Comparison of ENCODE assay signal across 10 mouse cellular contexts in genomic region chr16:35379344-35379743, GRCm38 (mm10). TPM values are rescaled to one million over a fixed set of nuclear protein-coding genes. Genes with fewer than 3 reads are reported as not detected.
A peak's percentile ranks its signal among the peaks of the same experiment; 100 is the strongest.
DNase-seq lines count a peak whose midpoint lies in the region; TF ChIP-seq lines count a peak whose summit lies in the region.
"Had no signal": no experiment of that assay in that cellular context is flagged by ENCODE, and none has a peak within 500 bp of the region (broad histone marks: within the 10 kb centered on the region; RNA-seq: fewer than 3 reads in every experiment).

No protein-coding gene starts in this region.

- DNase-seq in 3T3-L1 (ENCODE audit: low read depth, low spot score) (peak; percentile 47), 416B (ENCODE audit: low read depth) (peak; percentile 83)
- DNase-seq in adrenal gland, postnatal 25 days, result peak; percentile 71
- DNase-seq in large intestine, adult 2 months (ENCODE audit: low read depth, low spot score), result peak; percentile 24
- DNase-seq in left cerebral cortex, adult 2 months (ENCODE audit: extremely low spot score in 1 of 2, low spot score in 2 of 2), result no peak
- no peak for DNase-seq in hindbrain, embryonic 10.5 days (ENCODE audit: low spot score)
- no peak for DNase-seq in heart, postnatal 10 days
- DNase-seq: layer of hippocampus, adult 9-11 months had no signal

- no peaks in the 10 kb centered on the region for H3K9me3 ChIP-seq in hindbrain, embryonic 10.5 days
- H3K9me3 ChIP-seq: limb, embryonic 12.5 days; neural tube, embryonic 13.5 days had no signal

- H3K4me1 ChIP-seq in hindbrain, embryonic 10.5 days (replicated peaks), result no peaks in the 10 kb centered on the region
- H3K4me1 ChIP-seq: limb, embryonic 12.5 days; neural tube, embryonic 13.5 days had no signal

- WGBS in large intestine, adult 2 months, result 47% methylated on average over 3 of the region's 3 CpGs
- 87% methylated on average over 3 of the region's 3 CpGs for WGBS in hindbrain, embryonic 10.5 days

- H3K36me3 ChIP-seq in hindbrain, embryonic 10.5 days, result no peaks in the 10 kb centered on the region
- H3K36me3 ChIP-seq: limb, embryonic 12.5 days; neural tube, embryonic 13.5 days had no signal

- no peaks in the 10 kb centered on the region for H3K27me3 ChIP-seq in hindbrain, embryonic 10.5 days (ENCODE audit: insufficient read depth, poor library complexity, severe bottlenecking)
- H3K27me3 ChIP-seq: limb, embryonic 12.5 days; neural tube, embryonic 13.5 days had no signal

- H3K27ac ChIP-seq in left cerebral cortex, adult 2 months, result no peak overlapping the region
- H3K27ac ChIP-seq in hindbrain, embryonic 10.5 days, result no peak overlapping the region
- H3K27ac ChIP-seq: limb, embryonic 12.5 days; neural tube, embryonic 13.5 days had no signal

- intact Hi-C loops in left cerebral cortex, adult 2 months (cut with DNase I), result no loop called here
- intact Hi-C loops in heart, postnatal 10 days (cut with DNase I), result no loop called here

- no peak; the same call in 1 of the 2 replicates for TF ChIP-seq CTCF in left cerebral cortex, adult 2 months (IDR thresholded peaks at IDR 0.05)

- no peak overlapping the region for H3K4me3 ChIP-seq in left cerebral cortex, adult 2 months
- H3K4me3 ChIP-seq in hindbrain, embryonic 10.5 days, result no peak overlapping the region
- H3K4me3 ChIP-seq: limb, embryonic 12.5 days; neural tube, embryonic 13.5 days had no signal

RNA-seq across cellular contexts. Expression of gene Sec22a, which starts 15.6 kb away (rescaled TPM):
- 25.2 and 32.5 TPM in 2 replicates for total RNA-seq in adrenal gland, postnatal 25 days (2021)
- polyA plus RNA-seq in large intestine, adult 2 months (2012; rRNA removed), result 25.7 and 26.1 TPM in 2 replicates
- 10 to 100 TPM; 12.9 to 14.1 TPM for total RNA-seq in left cerebral cortex, adult 2 months (2021)
- polyA plus RNA-seq in hindbrain, embryonic 10.5 days (2016; fragmentation: Nextera tagmentation; extraction: Ambion mirVana), result 33.8 and 35.7 TPM in 2 replicates
- 10 to 100 TPM; 12.6 to 12.8 TPM for total RNA-seq in heart, postnatal 10 days (2021)

Comparison
In these comparisons a context has a peak if more than half of its experiments do, and no peak if none do; other contexts are left out.
1. DNase-seq: peak in 3T3-L1 (single experiment), 416B (single experiment), adrenal gland, postnatal 25 days (single experiment) and large intestine, adult 2 months (single experiment); none in left cerebral cortex, adult 2 months (0 of 2), hindbrain, embryonic 10.5 days (single experiment) and heart, postnatal 10 days (0 of 2).